Mouse (Mus musculus): ENCODE data around the gene Arel1. TPM values are rescaled to one million over a fixed set of nuclear protein-coding genes. Genes with fewer than 3 reads are reported as not detected.

Gene Arel1
- total RNA-seq, 2 experiments from 2014 or later: 115 to 117 TPM

DNA sequence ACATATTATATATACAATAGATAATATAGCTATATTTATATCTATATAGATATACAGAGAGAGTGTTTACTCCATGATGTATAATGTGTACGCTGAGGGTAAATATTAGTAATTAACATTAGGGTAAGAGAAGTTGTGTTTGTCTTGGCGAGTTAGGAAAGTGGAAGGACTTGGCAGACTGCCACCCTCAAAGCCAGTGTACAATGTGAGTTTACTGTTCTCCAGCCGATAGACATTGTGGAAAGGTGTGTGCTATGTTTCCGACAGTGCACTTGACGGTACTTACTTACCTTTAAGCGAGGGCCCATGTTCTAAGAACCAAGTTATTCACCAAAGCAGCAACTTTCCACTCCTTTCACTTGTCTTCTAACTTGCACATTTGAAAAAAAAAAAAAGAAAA is 19.9 kb downstream of the Arel1 start:
- no peak for DNase-seq (ENCODE audit: extremely low spot score in 1 of 2, low spot score in 1 of 2)

DNA sequence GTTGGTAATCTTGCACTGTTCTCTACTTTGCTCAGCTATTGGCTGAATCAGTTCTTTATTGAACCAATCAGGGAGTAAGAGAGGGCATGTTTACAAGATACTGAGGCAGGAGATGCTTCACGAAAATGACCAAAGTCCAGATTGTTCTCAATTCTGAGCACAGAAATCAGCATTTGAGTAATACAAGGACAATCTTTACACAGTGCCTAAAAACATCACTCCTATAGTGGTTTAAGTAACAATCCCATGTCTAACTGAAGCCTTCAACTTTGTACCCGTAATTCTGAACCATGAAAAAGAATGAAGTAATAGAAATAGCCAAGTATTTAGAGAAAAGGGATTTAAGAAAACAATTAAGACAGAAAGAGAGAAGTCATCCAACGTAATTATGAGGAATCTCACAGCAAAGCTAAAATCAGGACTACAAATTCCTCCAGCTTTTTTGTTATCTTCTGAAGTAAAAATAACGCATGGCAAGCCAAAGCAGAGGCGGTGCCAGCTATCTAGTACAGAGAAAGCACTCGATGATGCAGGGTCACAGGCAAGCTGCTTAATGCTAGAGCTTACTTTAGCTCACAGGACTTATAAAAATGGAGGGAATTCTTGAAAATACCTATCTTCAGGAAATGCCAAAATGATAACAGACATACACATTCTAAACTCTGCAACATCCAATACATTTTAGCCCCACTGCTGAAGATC is 22.0 kb downstream of the Arel1 start:
- no peak for DNase-seq (ENCODE audit: extremely low spot score in 1 of 2, low spot score in 1 of 2)

DNA sequence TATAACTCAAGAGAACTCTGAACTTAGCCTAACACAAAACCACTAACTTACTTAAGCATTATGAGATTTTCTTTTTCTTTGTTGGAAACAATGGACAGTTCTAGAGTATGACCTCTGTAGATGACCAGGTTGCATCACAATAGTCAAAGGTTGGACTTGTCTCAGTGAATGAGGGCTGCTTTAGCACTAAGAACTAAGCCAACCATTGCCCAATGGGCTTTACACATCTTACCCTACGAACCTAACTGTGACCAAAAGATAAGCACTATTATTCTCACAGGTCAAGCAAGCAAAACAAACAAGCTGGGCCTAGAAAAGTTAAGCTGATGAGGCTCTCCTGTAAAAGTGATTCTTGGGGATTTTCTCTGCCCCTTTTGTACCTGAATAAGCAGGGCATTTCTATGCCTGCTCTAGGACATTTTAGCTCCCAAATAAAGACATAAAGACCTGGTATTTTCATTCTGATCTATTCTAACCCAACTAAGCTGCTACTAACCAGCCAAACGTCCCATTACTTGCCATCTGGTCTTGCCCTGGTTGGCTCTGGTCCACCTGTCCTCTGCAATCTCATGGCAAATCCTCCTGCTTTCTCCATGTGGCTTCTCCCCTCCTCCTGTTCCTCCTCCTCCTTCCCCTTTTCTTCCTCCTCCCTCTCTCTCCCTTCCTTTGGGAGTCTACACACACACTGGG is 22.7 kb downstream of the Arel1 start:
- DNase-seq (ENCODE audit: extremely low spot score in 1 of 2, low spot score in 1 of 2): no peak

DNA sequence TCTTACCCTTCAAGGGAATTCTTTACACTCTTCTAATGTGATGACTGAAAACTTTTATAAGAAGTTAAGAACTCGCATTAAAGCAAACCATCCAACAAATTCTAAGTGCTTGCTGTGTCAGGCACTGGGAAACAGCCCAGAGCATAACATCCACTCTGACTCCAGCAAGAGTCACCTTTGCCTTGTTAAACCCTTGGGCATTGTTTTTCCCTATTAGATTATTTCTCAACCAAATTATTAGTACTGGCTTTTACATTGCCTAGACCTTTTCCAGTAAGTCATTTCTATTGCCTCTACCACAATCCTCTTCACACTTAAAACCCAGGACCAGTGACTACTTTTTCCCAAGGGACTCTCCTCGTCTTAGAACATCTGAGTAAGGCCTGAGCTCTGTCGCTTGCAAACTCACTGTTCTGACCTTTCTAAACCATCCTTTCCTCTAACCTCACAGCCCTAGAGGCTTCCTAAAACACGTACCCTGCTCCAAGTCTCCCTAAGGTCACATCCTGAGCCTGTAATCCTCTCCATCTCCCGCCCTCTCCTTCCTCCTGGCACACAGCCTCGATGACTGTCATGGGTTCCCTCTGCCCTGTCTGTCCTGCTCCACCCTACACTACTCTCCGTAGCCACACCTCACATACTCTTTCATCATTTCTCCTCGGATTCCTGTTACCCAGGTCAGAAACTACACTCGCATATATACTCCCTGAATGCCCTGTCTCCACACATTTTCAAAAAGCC is 25.7 kb downstream of the Arel1 start:
- no peak for DNase-seq (ENCODE audit: extremely low spot score in 1 of 2, low spot score in 1 of 2)

DNA sequence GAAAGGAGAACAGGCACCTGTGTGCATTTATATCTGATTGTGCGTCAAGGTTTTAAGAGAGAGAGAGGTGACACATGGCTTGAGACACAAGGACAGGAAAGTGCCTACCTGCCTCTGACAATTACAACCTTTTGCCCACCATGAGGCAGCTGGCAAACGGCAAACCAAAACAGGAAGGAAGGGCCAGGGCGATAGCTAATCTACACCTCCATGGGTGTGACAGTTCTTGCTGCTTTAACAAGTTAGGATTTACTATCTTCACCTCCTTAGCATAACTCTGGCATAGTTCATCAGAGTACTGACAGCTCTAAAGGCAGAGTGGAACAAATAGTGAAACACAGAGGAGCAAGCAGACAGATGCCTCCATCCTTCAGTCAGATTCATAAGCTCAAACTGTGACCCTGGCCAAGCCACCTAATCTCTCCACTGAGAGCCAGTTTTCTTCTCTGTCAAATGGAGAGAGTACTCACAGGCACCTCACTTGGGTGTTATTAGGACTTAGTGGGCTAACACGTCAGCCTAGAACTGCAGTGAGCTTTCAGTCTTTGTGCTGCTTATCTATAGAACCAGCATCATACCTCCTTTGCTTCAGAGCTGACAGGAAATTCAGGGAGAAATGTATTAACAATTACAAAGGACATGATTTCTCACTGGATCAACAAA is 26.4 kb downstream of the Arel1 start:
- DNase-seq (ENCODE audit: extremely low spot score in 1 of 2, low spot score in 1 of 2): no peak

DNA sequence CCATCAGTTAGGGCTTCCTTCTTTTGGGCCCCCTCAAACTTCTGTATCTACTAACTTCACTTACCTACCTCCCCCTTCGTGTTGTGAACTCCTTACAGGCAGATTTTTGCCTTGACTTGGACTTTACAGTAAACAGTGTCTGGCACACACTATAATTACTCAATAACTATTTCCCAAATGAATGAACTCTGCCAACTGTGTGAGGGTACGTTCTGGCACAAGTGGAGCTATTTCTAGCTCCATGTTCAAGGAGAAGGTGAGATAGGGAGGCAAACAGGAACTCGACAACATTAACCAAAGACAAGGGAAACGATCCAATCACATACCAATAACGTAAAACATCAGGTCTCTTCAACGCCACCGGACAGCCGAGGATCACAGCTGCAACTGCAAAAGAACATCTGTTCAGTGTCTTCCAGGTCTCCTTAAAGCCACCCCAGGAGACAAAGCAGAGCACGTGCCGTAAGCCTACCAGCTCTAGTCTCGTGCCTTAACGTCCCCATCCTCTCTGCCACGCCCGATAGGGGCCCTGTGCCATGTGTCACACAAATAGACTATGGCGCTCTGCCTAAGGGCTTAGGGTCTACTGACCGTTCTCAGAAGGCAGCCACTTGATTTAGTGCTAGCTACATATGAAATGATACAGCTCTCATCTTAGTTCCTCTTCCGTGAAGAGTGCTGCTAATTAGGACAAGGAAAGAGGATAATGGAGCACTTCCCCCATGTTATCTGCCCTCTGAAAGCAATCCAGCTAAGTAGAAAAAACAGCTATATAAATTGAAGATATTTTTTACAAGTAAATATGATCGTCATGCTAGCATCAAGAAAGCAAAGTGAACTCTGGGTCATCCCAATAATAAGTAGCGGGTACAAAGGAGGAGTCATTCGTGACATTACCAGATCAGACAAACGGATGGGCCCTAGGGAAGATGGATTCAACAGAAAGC is 27.4 kb downstream of the Arel1 start:
- no peak for DNase-seq (ENCODE audit: extremely low spot score in 1 of 2, low spot score in 1 of 2)

DNA sequence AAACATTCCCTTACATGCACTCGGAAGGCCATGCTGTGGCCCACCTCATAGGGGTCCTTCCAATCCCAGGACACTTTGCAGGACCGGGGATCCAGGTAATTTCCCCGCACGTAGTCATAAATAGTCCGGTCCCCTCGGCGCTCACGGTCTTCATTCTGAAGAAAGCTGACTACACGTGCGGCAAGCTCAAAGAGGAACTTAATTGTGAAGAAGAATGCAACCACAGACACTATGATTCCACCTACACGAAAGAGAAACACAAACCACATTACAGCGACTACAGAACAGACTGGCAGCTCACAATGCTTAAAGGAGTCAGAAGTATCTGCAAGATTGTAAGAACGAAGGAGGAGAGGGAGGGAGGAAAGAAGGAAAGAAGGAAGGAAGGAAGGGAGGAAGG is 29.0 kb downstream of the Arel1 start:
- no peak for DNase-seq (ENCODE audit: extremely low spot score in 1 of 2, low spot score in 1 of 2)

DNA sequence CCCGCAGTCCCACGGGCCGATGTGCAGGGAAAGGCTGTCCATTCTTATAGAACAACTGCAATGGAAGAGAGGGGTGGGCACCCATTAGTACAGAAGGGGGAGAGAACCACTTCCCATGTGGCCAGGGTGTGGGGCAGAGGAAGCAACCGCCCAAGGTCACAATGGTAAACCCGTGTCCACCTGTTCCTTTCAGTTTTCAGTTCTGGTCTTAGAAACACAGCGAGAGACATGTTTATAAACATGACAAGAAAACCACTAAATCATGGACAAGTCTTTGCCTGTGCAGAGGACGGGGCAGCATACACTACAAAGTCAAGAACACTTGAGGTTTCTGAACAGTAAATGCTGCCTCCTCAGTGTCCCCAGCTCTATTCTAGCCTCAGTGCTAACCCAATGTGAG is 30.4 kb downstream of the Arel1 start:
- no peak for DNase-seq (ENCODE audit: extremely low spot score in 1 of 2, low spot score in 1 of 2)

DNA sequence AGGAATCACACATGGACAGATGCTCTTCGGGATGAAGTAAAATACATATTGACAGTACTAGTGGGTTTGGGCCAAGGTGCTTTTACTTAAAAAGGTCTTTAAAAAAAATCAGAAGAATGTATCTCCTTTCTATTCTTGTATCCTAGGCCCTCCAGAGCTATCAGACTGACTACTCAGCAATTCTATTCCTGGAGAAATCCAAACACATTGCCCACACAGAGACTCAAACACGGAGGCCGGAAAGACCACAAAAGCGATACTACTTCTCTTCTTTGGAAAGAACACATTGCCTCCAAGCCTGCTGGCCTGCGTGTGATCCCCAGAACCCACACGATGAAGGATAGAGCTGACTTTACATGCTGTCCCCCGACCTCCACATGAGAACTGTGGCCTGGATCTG is 31.6 kb downstream of the Arel1 start:
- DNase-seq (ENCODE audit: extremely low spot score in 1 of 2, low spot score in 1 of 2): no peak

DNA sequence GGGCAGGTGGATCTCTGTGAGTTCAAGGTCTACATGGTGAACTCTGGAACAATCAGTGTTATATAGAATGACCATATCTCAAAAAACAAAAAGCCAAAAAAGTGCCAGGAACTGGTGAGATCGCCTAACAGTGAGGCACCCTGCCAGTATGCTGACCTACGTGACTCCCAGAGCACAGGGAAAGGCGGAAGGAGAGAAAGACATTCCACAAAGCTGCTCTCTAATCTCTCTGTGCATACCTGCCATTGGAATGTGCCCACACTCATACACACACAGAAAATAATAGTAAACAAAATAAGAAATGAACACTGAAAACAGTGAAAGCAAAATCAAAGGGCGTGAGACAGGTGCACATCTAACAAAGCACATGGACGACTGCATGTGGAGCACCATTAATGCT is 35.4 kb downstream of the Arel1 start:
- DNase-seq (ENCODE audit: extremely low spot score in 1 of 2, low spot score in 1 of 2): no peak

DNA sequence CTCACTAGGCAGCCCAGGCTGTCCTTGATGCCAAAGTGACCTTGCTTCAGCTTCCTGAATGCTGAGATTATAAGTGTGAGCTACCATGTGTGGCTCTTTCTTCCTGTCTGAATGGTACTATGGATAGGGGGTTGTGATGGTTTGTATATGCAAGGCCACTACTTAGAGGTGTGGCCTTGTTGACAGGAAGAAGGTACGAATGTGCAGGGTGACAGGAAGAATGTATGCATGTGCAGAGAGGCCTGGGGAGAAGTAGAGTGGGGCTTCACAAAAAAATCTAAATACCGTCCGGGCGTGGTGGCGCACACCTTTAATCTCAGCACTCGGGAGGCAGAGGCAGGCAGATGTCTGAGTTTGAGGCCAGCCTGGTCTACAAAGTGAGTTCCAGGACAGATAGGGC is 38.5 kb downstream of the Arel1 start:
- DNase-seq (ENCODE audit: extremely low spot score in 1 of 2, low spot score in 1 of 2): no peak

DNA sequence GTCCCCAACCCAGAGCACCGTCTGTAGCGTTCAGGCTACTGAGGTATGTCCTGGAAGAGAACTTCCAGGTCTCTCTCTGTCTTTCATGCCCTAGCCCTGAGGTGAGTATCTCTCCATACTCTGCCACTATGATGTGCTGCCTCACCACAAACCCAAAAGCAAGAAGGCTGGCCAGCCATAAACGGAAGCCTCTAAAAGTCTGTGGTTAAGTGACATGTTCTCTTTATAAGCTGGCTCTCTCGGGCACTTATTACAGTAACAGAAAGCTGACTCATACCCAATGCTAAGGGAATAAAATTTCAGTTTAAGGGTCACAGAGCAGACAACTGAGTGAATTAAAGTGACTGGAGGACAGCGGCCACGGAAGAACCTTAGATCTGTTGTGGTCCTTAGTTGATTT is 44.2 kb downstream of the Arel1 start:
- DNase-seq (ENCODE audit: extremely low spot score in 1 of 2, low spot score in 1 of 2): no peak

DNA sequence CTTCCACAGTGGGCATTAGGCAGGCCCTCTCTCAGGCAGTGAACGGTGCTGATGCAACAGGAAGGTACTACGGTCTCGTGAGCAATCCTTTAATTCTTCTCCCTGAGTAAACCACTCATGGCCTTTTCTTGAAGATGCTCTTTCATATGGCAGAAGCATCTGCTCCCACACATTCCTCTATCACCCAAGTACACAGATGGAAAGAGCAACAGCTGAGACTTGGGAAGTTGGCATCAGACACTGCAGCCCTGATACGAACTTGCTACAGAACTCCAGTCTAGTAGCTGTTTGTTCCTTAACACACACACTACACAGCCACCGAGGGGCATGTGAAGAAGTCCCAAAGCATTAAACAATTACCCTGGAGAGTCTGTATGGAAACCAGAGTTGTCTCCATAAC is 46.4 kb downstream of the Arel1 start:
- no peak for DNase-seq (ENCODE audit: extremely low spot score in 1 of 2, low spot score in 1 of 2)

DNA sequence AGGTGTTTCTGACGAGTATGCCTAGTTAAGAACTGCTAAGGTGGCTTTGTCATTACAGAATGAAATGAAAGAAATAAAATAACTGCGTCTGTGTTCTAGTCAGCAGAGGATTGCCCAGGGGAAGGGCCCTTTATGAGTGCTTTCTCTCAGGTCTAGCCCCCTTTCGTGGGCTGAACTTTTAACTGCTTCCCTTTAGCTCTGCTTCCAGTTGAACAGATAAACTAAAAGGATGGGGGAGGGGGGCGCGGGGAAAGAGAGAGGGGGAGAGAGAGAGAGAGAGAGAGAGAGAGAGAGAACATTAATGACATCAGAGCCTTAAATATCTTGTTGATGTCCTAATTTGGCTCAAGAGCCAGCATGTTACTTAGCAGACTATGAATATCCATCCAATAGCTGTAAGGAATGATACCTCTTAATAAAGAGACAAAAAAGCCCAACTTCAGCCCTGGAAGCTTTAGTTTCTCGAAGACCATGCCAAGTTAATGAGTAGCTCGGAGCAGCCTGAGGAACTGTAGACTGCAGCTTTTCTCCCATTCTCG is 48.8 kb downstream of the Arel1 start:
- DNase-seq (ENCODE audit: extremely low spot score in 1 of 2, low spot score in 1 of 2): no peak

DNA sequence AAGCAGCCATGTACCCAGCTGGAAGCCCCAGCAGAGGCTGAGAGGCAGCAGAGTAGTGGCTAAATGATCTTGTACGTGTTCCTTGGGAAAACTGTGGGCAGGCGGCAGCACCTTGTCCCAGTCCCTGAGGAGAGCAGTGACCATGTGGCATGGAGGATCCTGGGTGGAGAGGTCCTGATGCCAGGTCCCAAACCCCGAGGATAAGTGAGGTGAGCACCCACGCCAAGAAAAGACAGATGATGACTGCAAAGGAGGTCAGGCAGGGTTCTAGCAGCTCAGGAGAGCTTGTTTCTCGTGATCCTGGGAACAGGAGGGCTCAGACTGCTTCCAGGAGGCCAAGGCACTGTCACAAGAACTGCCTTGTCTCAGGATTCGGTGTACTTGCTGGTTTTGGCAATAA is 51.9 kb downstream of the Arel1 start:
- DNase-seq (ENCODE audit: extremely low spot score in 1 of 2, low spot score in 1 of 2): no peak

DNA sequence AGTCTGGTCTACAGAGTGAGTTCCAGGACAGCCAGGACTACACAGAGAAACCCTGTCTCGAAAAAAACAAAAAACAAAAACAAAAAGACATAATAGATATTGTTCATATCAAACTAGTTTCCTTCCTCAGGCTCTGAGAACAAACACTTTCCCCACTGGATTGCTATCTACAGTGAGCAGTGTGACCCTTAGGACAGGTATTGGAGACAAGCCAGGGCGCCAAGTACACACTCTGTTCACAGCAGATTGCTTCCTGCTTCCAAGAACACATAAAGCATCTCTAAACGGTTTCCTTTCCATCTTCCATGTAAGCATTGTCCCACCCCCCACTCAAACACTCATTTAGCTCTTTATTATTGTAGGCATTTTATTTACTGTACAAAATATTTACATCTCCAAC is 52.9 kb downstream of the Arel1 start:
- DNase-seq (ENCODE audit: extremely low spot score in 1 of 2, low spot score in 1 of 2): no peak

DNA sequence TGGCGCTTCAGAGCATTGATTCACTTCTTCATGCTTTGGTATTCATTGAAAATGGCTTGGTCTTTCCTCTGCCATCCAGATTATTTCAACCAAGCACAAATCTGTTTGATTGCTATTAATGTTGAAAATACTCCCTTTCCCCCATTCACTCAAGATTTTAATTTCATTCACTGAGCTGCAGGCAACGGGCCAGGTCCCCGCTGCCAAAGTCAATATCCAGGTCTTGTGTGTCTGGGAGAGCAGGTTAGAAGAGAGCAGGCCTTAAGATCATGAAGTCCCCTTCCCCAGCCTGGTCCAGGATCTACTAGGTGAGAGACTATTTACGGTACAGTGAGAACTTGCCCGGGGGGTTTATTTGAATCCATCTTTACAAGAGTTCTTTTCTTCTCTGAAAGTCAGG is 55.7 kb downstream of the Arel1 start:
- DNase-seq (ENCODE audit: extremely low spot score in 1 of 2, low spot score in 1 of 2): no peak

DNA sequence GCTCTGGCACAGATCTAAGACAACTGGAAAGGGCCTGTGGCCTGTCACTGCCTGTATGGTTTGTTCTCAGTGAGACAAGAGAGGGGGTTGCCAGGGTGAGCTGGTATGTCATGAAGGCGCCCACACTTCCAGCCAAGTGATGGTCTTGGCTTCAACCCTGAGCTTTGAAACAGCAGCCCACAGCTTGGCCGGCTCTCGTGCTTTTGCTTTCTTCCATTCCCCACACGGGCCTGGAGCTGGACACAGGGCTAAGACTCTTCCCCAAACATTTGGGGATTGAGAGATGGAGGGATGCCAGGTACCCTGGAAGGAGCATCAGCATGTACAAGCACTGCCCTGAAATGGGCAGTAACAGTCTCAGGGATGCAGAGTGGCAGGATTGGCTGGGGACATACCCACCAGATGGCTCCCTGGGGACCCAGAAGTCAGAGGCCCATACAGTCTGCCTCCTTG is 58.0 kb downstream of the Arel1 start:
- DNase-seq (ENCODE audit: extremely low spot score in 1 of 2, low spot score in 1 of 2): no peak

DNA sequence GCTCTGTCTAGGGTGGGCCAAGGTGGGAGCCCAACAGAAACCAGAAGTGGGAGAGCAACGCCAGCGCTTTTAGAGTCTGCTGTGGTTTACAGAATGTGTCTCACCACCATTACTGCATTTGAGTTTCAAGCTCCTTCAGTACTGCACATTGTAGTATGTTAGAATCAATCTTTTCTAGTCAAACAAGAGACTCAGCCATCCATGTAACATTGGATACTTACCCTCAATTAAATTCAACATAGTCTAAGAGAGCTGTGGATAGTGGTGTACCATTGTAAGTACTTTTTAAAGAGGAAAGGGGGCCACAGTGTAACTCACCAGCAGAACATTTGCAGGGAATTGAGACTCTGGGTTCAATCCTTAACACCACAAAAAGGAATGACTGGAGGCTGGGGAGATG is 59.1 kb downstream of the Arel1 start:
- no peak for DNase-seq (ENCODE audit: extremely low spot score in 1 of 2, low spot score in 1 of 2)

DNA sequence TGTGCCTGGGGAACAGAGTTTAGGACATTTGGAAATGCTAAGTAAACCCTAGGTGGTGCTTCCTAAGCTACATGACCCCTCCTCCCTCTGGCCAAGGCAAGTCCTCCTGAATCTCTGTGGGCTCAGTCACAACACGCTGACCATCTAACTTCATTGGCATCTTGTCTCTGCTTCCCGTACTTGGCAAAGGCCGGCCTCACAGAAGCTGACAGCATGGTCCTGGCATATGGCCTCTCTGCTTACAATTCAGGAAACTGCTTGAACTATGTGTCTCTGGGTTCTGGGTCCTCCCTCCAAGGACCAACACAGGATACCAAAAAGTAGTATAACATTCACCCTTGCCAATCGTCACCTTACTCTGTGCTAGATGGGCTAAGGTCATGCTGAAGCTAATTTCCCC is 60.6 kb downstream of the Arel1 start:
- no peak for DNase-seq (ENCODE audit: extremely low spot score in 1 of 2, low spot score in 1 of 2)
